14 mouse cellular contexts compared by ENCODE assay signal in genomic region chr1:51821701-51822495, GRCm38 (mm10).
DNase-seq lines count a peak whose midpoint lies in the region; ATAC-seq lines count a peak whose summit lies in the region.
"Had no signal": no experiment of that assay in that cellular context is flagged by ENCODE, and none has a peak within 500 bp of the region (broad histone marks: within the 10 kb centered on the region; RNA-seq: fewer than 3 reads in every experiment).

No protein-coding gene starts in this region.

- H3K27me3 ChIP-seq in heart, embryonic 15.5 days = no peaks in the 10 kb centered on the region
- H3K27me3 ChIP-seq in heart, embryonic 12.5 days (replicated peaks) = no peaks in the 10 kb centered on the region
- no peaks in the 10 kb centered on the region for H3K27me3 ChIP-seq in midbrain, embryonic 16.5 days (ENCODE audit: control insufficient read depth, insufficient read depth, low read depth, low read length)
- H3K27me3 ChIP-seq in midbrain, embryonic 10.5 days (ENCODE audit: low read depth, poor library complexity, severe bottlenecking) = no peaks in the 10 kb centered on the region
- H3K27me3 ChIP-seq in kidney, embryonic 16.5 days (ENCODE audit: insufficient read depth, low read length) = no peaks in the 10 kb centered on the region
- H3K27me3 ChIP-seq: heart, embryonic 13.5 days had no signal

- peak overlapping the region; percentile 7; the same call in 1 of the 2 replicates for H3K27ac ChIP-seq in heart, embryonic 15.5 days
- H3K27ac ChIP-seq in heart, embryonic 12.5 days (ENCODE audit: poor library complexity, severe bottlenecking) = no peak overlapping the region
- peak overlapping the region; percentile 2; the same call in 1 of the 2 replicates for H3K27ac ChIP-seq in midbrain, embryonic 16.5 days (ENCODE audit: low read length)
- no peak overlapping the region for H3K27ac ChIP-seq in midbrain, embryonic 10.5 days (replicated peaks)
- H3K27ac ChIP-seq in kidney, embryonic 16.5 days (ENCODE audit: low read length) = peak overlapping the region; percentile 46; the same call in 1 of the 2 replicates
- H3K27ac ChIP-seq: heart, embryonic 13.5 days had no signal

- H3K4me3 ChIP-seq in heart, embryonic 15.5 days = no peak overlapping the region
- H3K4me3 ChIP-seq in heart, embryonic 12.5 days = no peak overlapping the region
- no peak overlapping the region for H3K4me3 ChIP-seq in midbrain, embryonic 16.5 days (ENCODE audit: low read depth, low read length)
- H3K4me3 ChIP-seq in midbrain, embryonic 10.5 days = no peak overlapping the region
- H3K4me3 ChIP-seq in kidney, embryonic 16.5 days (ENCODE audit: low read length) = no peak overlapping the region
- H3K4me3 ChIP-seq: heart, embryonic 13.5 days had no signal

- H3K4me2 ChIP-seq in heart, embryonic 15.5 days = no peak overlapping the region
- H3K4me2 ChIP-seq in heart, embryonic 12.5 days = no peak overlapping the region
- no peak overlapping the region for H3K4me2 ChIP-seq in midbrain, embryonic 16.5 days (ENCODE audit: low read length)
- H3K4me2 ChIP-seq in kidney, embryonic 16.5 days (replicated peaks; ENCODE audit: low read depth, low read length) = no peak overlapping the region
- H3K4me2 ChIP-seq: heart, embryonic 13.5 days; midbrain, embryonic 11.5 days had no signal

- H3K9me3 ChIP-seq in heart, embryonic 15.5 days (replicated peaks) = no peaks in the 10 kb centered on the region
- H3K9me3 ChIP-seq in heart, embryonic 12.5 days (replicated peaks) = no peaks in the 10 kb centered on the region
- no peaks in the 10 kb centered on the region for H3K9me3 ChIP-seq in midbrain, embryonic 16.5 days (replicated peaks; ENCODE audit: control insufficient read depth, low read length, poor library complexity, severe bottlenecking)
- H3K9me3 ChIP-seq in midbrain, embryonic 10.5 days (replicated peaks) = no peaks in the 10 kb centered on the region
- H3K9me3 ChIP-seq in kidney, embryonic 16.5 days (ENCODE audit: low read length) = no peaks in the 10 kb centered on the region
- H3K9me3 ChIP-seq: heart, embryonic 13.5 days had no signal

- H3K9ac ChIP-seq in heart, embryonic 15.5 days = no peak overlapping the region
- no peak overlapping the region for H3K9ac ChIP-seq in heart, embryonic 12.5 days
- H3K9ac ChIP-seq in midbrain, embryonic 16.5 days (ENCODE audit: low read depth, low read length) = no peak overlapping the region
- no peak overlapping the region for H3K9ac ChIP-seq in kidney, embryonic 16.5 days (replicated peaks; ENCODE audit: low read length)
- H3K9ac ChIP-seq: heart, embryonic 13.5 days had no signal

- DNase-seq in midbrain, embryonic 10.5 days (ENCODE audit: low spot score) = no peak
- DNase-seq in yolk sac, embryonic 10.5 days (ENCODE audit: low spot score) = peak; percentile 16
- no peak for DNase-seq in adrenal gland, postnatal 36 days
- DNase-seq: cerebellum, adult 8-10 months; spleen, adult 18-20 months; thymus, postnatal 25 days had no signal

- no peaks in the 10 kb centered on the region for H3K36me3 ChIP-seq in heart, embryonic 15.5 days
- peaks cover 9% of the 10 kb centered on the region; the same call in 1 of the 2 replicates for H3K36me3 ChIP-seq in heart, embryonic 12.5 days
- no peaks in the 10 kb centered on the region for H3K36me3 ChIP-seq in midbrain, embryonic 16.5 days (ENCODE audit: control insufficient read depth, insufficient read depth, low read length)
- H3K36me3 ChIP-seq in midbrain, embryonic 10.5 days = peaks cover 24% of the 10 kb centered on the region
- peaks cover 3% of the 10 kb centered on the region; the same call in 1 of the 2 replicates for H3K36me3 ChIP-seq in kidney, embryonic 16.5 days (ENCODE audit: insufficient read depth, low read length)

- H3K4me1 ChIP-seq in heart, embryonic 15.5 days (replicated peaks) = no peaks in the 10 kb centered on the region
- peaks cover 5% of the 10 kb centered on the region; the same call in 1 of the 2 replicates for H3K4me1 ChIP-seq in heart, embryonic 12.5 days (replicated peaks)
- peaks cover 8% of the 10 kb centered on the region; the same call in 1 of the 2 replicates for H3K4me1 ChIP-seq in midbrain, embryonic 16.5 days (ENCODE audit: control insufficient read depth, insufficient read depth, low read length)
- peaks cover 11% of the 10 kb centered on the region for H3K4me1 ChIP-seq in midbrain, embryonic 10.5 days
- H3K4me1 ChIP-seq in kidney, embryonic 16.5 days (ENCODE audit: insufficient read depth, low read length) = peaks cover 13% of the 10 kb centered on the region

- no peak for ATAC-seq in heart, embryonic 15.5 days (replicated peaks; ENCODE audit: insufficient number of reproducible peaks, insufficient read depth, low FRiP score, low read depth)
- no peak for ATAC-seq in heart, embryonic 12.5 days (ENCODE audit: insufficient number of reproducible peaks, low FRiP score)
- ATAC-seq in midbrain, embryonic 16.5 days = no peak
- peak; percentile 46; the same call in 1 of the 2 replicates for ATAC-seq in kidney, embryonic 16.5 days (ENCODE audit: low FRiP score, low TSS enrichment)
- no peak for ATAC-seq in megakaryocyte-erythroid progenitor cell, adult 5-6 weeks (replicated peaks; ENCODE audit: low FRiP score, low TSS enrichment, poor library complexity, severe bottlenecking)
- ATAC-seq: inflammation-experienced regulatory T-cells, adult 6 months had no signal

- 73% methylated on average over 13 of the region's 13 CpGs for WGBS in heart, embryonic 15.5 days
- 82% methylated on average over 13 of the region's 13 CpGs for WGBS in heart, embryonic 12.5 days
- 89% methylated on average over 13 of the region's 13 CpGs for WGBS in midbrain, embryonic 16.5 days
- WGBS in midbrain, embryonic 10.5 days = 93% methylated on average over 13 of the region's 13 CpGs
- WGBS in kidney, embryonic 16.5 days = 54% methylated on average over 13 of the region's 13 CpGs

Comparison
In these comparisons a context has a peak if more than half of its experiments do, and no peak if none do; other contexts are left out.
1. H3K27ac ChIP-seq: peak in heart, embryonic 15.5 days (single experiment), midbrain, embryonic 16.5 days (single experiment) and kidney, embryonic 16.5 days (single experiment); none in heart, embryonic 12.5 days (single experiment) and midbrain, embryonic 10.5 days (single experiment).